Mouse (Mus musculus) ES-E14 (cell line): ENCODE results near the gene Gm20390.

Experiments used
- CHD2 ChIP-seq: IDR thresholded peaks from 2 replicates; pipeline ENCODE4 v1.6.1; 2014; ENCODE audit warnings: mild to moderate bottlenecking, low read depth, low read length, inconsistent platforms
- HCFC1 ChIP-seq: IDR thresholded peaks from 2 replicates; pipeline ENCODE4 v1.6.1; 2012; ENCODE audit warnings: low read length, inconsistent platforms, borderline replicate concordance; ENCODE audit not compliant: insufficient read depth
- ZC3H11A ChIP-seq: IDR thresholded peaks from 2 replicates; pipeline ENCODE4 v1.6.1; 2012; ENCODE audit warnings: low read depth, mild to moderate bottlenecking, inconsistent platforms, low read length, borderline replicate concordance

DNA sequence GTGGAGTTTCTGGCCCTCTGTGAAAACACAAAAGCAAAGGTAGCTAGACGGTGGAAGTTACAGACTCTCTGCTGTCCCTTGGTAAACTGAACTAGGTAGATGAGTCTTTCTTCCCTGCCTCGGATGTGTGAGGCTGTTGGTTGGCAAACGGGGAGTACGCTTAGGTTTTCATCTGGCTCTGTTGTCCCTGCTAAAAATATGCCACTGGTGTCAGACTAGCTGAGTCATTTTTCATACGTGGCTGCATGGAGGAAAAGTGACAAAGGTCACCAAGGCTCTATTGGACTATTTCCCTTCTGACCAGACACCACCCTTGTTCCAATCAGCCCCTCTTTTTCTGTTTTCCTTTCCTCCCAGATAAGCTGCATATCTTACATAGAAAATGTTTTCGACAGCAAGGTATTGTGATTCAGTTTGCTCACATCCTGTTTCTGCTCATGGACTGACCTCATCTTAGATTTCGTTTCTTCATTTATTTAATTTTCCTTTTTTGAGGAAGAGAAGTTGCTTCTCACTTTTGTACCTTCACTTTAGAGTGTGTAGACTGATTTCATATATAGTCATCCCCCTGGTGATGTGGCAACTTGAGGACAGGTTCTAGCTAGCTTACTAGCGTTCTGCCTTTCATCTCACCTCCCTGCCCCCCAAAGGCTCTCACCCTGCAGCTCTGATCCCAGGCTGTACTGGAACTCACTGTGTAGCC, 19.7 kb upstream of the Gm20390 start:
- no peak for TF ChIP-seq HCFC1
- no peak for TF ChIP-seq ZC3H11A
- TF ChIP-seq CHD2 = no peak
